Mouse (Mus musculus) left cerebral cortex, postnatal 36 days (tissue): ENCODE measurements around the gene Timp4. TPM values are rescaled to one million over a fixed set of nuclear protein-coding genes. Genes with fewer than 3 reads are reported as not detected.

Experiments used
- DNase-seq, 2 experiments: peaks; one replicate each; pipeline ENCODE4 v3.0.0; 2021 to 2022; ENCODE audit warnings: low spot score in 2 of 2, mixed read lengths in 1 of 2
- intact Hi-C: fragments of 180-260 bp; cut with DNase I; formaldehyde crosslinking; loops from one replicate; pipeline ENCODE4 v1.15.1; 2025
- total RNA-seq, 2 experiments: library from RNA; stranded (reverse); gene quantifications; 2 replicates each; pipeline ENCODE4 v1.2.3; 2021

Timp4 gene
- total RNA-seq, 2 experiments from 2014 or later = 17.2 to 18.5 TPM

GRCm38 (mm10) chr6:115213129-115213528 is 38.9 kb downstream of the Timp4 start:
- no peak for DNase-seq
- intact Hi-C loops = no loop called here

GRCm38 (mm10) chr6:115212132-115212903 is 39.7 kb downstream of the Timp4 start:
- intact Hi-C loops = no loop called here

GRCm38 (mm10) chr6:115210820-115211219 is 41.2 kb downstream of the Timp4 start:
- intact Hi-C loops = no loop called here
- no peak for DNase-seq

More at GRCm38 (mm10) chr6:115212132-115212903, 39.7 kb downstream of the Timp4 start:
- no peak for DNase-seq

- intact Hi-C loops = no loop called here
- peak in 1 of 2 experiments; percentile 47 for DNase-seq
These were observed 41.8 kb downstream of the Timp4 start for GRCm38 (mm10) chr6:115210187-115210586.

GRCm38 (mm10) chr6:115203029-115203428 is 49.0 kb downstream of the Timp4 start:
- intact Hi-C loops = no loop called here
- DNase-seq = no peak

- DNase-seq = no peak
- intact Hi-C loops = no loop called here
These were observed 51.3 kb downstream of the Timp4 start for GRCm38 (mm10) chr6:115200753-115201152.

Other genes with a start within 250 kb of the Timp4 start
- gene Tamm41, start 214.3 kb downstream of the Timp4 start, total RNA-seq = 10 to 100 TPM; 19.0 to 19.7 TPM
- gene Syn2, start 117.3 kb downstream of the Timp4 start, total RNA-seq = 100 to 1,000 TPM; 444 to 455 TPM
- not detected for gene Gm17482, start 24.9 kb downstream of the Timp4 start, total RNA-seq
- 1 to 10 TPM; 6.6 to 8.7 TPM for gene Pparg, start 108.7 kb upstream of the Timp4 start, total RNA-seq